In genomic region chr12:85687217-85687533, GRCm38 (mm10) we compare ENCODE assay signal across 8 mouse cellular contexts. TPM values are rescaled to one million over a fixed set of nuclear protein-coding genes. Genes with fewer than 3 reads are reported as not detected.
A peak's percentile ranks its signal among the peaks of the same experiment; 100 is the strongest.
DNase-seq lines count a peak whose midpoint lies in the region; ATAC-seq and TF ChIP-seq lines count a peak whose summit lies in the region.
"Had no signal": no experiment of that assay in that cellular context is flagged by ENCODE, and none has a peak within 500 bp of the region (broad histone marks: within the 10 kb centered on the region; RNA-seq: fewer than 3 reads in every experiment).

No protein-coding gene starts in this region.

- H3K27ac ChIP-seq in kidney, embryonic 15.5 days = no peak overlapping the region
- no peak overlapping the region for H3K27ac ChIP-seq in bone marrow macrophage, adult 2 months (ENCODE audit: insufficient read depth, low read depth, low read length)
- H3K27ac ChIP-seq in heart, postnatal 0 days (ENCODE audit: low read depth) = no peak overlapping the region
- no peak overlapping the region for H3K27ac ChIP-seq in liver, embryonic 15.5 days (replicated peaks)
- H3K27ac ChIP-seq: layer of hippocampus, adult 2 months had no signal

- peak overlapping the region; percentile 51 for H3K4me2 ChIP-seq in kidney, embryonic 15.5 days
- H3K4me2 ChIP-seq in heart, postnatal 0 days (ENCODE audit: low read depth, low read length) = peak overlapping the region; percentile 57
- H3K4me2 ChIP-seq in liver, embryonic 15.5 days = peak overlapping the region; percentile 57

- TF ChIP-seq CTCF in bone marrow macrophage, adult 2 months (IDR thresholded peaks at IDR 0.05; ENCODE audit: low read depth, low read length) = no peak
- no peak for TF ChIP-seq CTCF in heart, postnatal 0 days (IDR thresholded peaks at IDR 0.05; ENCODE audit: low read depth)

- H3K9ac ChIP-seq in kidney, embryonic 15.5 days = no peak overlapping the region
- no peak overlapping the region for H3K9ac ChIP-seq in heart, postnatal 0 days (replicated peaks; ENCODE audit: low read depth, low read length)
- H3K9ac ChIP-seq in liver, embryonic 15.5 days = no peak overlapping the region; the same call in 1 of the 2 replicates

- H3K27me3 ChIP-seq in kidney, embryonic 15.5 days = no peaks in the 10 kb centered on the region
- no peaks in the 10 kb centered on the region for H3K27me3 ChIP-seq in heart, postnatal 0 days (ENCODE audit: control insufficient read depth, insufficient read depth, low read length)
- no peaks in the 10 kb centered on the region for H3K27me3 ChIP-seq in liver, embryonic 15.5 days

- peaks cover 10% of the 10 kb centered on the region for H3K4me1 ChIP-seq in kidney, embryonic 15.5 days
- no peaks in the 10 kb centered on the region; the same call in 1 of the 2 replicates for H3K4me1 ChIP-seq in bone marrow macrophage, adult 2 months (ENCODE audit: control insufficient read depth, insufficient read depth, low read length)
- H3K4me1 ChIP-seq in heart, postnatal 0 days (ENCODE audit: control insufficient read depth, insufficient read depth) = peaks cover 6% of the 10 kb centered on the region; the same call in 1 of the 2 replicates
- no peaks in the 10 kb centered on the region for H3K4me1 ChIP-seq in liver, embryonic 15.5 days (replicated peaks)

- no peak for TF ChIP-seq POLR2A in bone marrow macrophage, adult 2 months (IDR thresholded peaks at IDR 0.05; ENCODE audit: borderline replicate concordance, low read depth, low read length)

- no peak for ATAC-seq in kidney, embryonic 15.5 days (replicated peaks; ENCODE audit: low FRiP score)
- ATAC-seq in heart, postnatal 0 days (ENCODE audit: insufficient read depth, low read depth) = no peak
- ATAC-seq in liver, embryonic 15.5 days (ENCODE audit: insufficient read depth) = no peak
- no peak for ATAC-seq in inflammation-experienced regulatory T-cells, adult 6 months

- no peaks in the 10 kb centered on the region for H3K9me3 ChIP-seq in kidney, embryonic 15.5 days (replicated peaks)
- no peaks in the 10 kb centered on the region for H3K9me3 ChIP-seq in heart, postnatal 0 days (replicated peaks; ENCODE audit: control insufficient read depth, low read length)
- H3K9me3 ChIP-seq in liver, embryonic 15.5 days (replicated peaks) = no peaks in the 10 kb centered on the region

- DNase-seq in kidney, adult 18-20 months = no peak
- DNase-seq in heart, postnatal 0 days (ENCODE audit: low spot score) = no peak
- no peak for DNase-seq in gastrocnemius, postnatal 25 days

- peak overlapping the region; percentile 26; the same call in 1 of the 2 replicates for H3K4me3 ChIP-seq in kidney, embryonic 15.5 days (replicated peaks)
- H3K4me3 ChIP-seq in bone marrow macrophage, adult 2 months (ENCODE audit: insufficient read depth, low read length) = peak overlapping the region; percentile 29
- peak overlapping the region; percentile 21 for H3K4me3 ChIP-seq in heart, postnatal 0 days (ENCODE audit: low read depth, low read length)
- H3K4me3 ChIP-seq in liver, embryonic 15.5 days (replicated peaks) = peak overlapping the region; percentile 42

- H3K36me3 ChIP-seq in kidney, embryonic 15.5 days = no peaks in the 10 kb centered on the region
- no peaks in the 10 kb centered on the region for H3K36me3 ChIP-seq in heart, postnatal 0 days (replicated peaks; ENCODE audit: control insufficient read depth, insufficient read depth, low read length)
- H3K36me3 ChIP-seq in liver, embryonic 15.5 days (replicated peaks) = no peaks in the 10 kb centered on the region

- 74% methylated on average over 7 of the region's 7 CpGs for WGBS in kidney, embryonic 15.5 days
- WGBS in heart, postnatal 0 days = 54% methylated on average over 7 of the region's 7 CpGs
- 33% methylated on average over 7 of the region's 7 CpGs for WGBS in liver, embryonic 15.5 days (ENCODE audit: insufficient replicate concordance)

- TF ChIP-seq EP300 in heart, postnatal 0 days (IDR thresholded peaks at IDR 0.05; ENCODE audit: low read depth) = no peak

RNA-seq across cellular contexts. Expression of gene Batf, which starts 0.7 kb away (rescaled TPM):
- 3.5 and 4.0 TPM in 2 replicates for polyA plus RNA-seq in kidney, embryonic 15.5 days (2015; fragmentation: Nextera tagmentation; extraction: Ambion mirVana)
- 10.9 and 11.9 TPM in 2 replicates for polyA plus RNA-seq in bone marrow macrophage, adult 2 months (2012; ENCODE audit: insufficient read depth, insufficient read length, missing spikeins)
- total RNA-seq in heart, postnatal 0 days (2014; rRNA removed; ENCODE audit: low replicate concordance) = 1.4 and 3.2 TPM in 2 replicates
- polyA plus RNA-seq in heart, postnatal 0 days (2015; fragmentation: Nextera tagmentation; extraction: Ambion mirVana) = 2.1 and 2.6 TPM in 2 replicates
- 4.4 and 4.6 TPM in 2 replicates for polyA plus RNA-seq in liver, embryonic 15.5 days (2015; fragmentation: Nextera tagmentation; extraction: Ambion mirVana)
- polyA plus RNA-seq in inflammation-experienced regulatory T-cells, adult 6 months (2017; shearing (Covaris generic)) = 100 to 1,000 TPM; 172 to 296 (median 268) TPM
- under 1 TPM in 1 of 2 experiments, not detected in 1; 0.29 TPM for total RNA-seq in gastrocnemius, postnatal 25 days (2021)

RNA-seq across cellular contexts. Expression of gene Flvcr2, which starts 59.2 kb away (rescaled TPM):
- polyA plus RNA-seq in kidney, embryonic 15.5 days (2015; fragmentation: Nextera tagmentation; extraction: Ambion mirVana) = 4.2 and 4.4 TPM in 2 replicates
- polyA plus RNA-seq in bone marrow macrophage, adult 2 months (2012; ENCODE audit: insufficient read depth, insufficient read length, missing spikeins) = not detected in 2 replicates
- total RNA-seq in heart, postnatal 0 days (2014; rRNA removed; ENCODE audit: low replicate concordance) = 16.2 and 28.2 TPM in 2 replicates
- polyA plus RNA-seq in heart, postnatal 0 days (2015; fragmentation: Nextera tagmentation; extraction: Ambion mirVana) = 7.3 and 9.7 TPM in 2 replicates
- 7.2 and 7.8 TPM in 2 replicates for polyA plus RNA-seq in liver, embryonic 15.5 days (2015; fragmentation: Nextera tagmentation; extraction: Ambion mirVana)
- polyA plus RNA-seq in inflammation-experienced regulatory T-cells, adult 6 months (2017; shearing (Covaris generic)) = under 1 TPM; 0.58 to 0.74 (median 0.60) TPM
- total RNA-seq in gastrocnemius, postnatal 25 days (2021) = under 1 TPM; 0.74 to 0.86 TPM

Comparison
In these comparisons a context has a peak if more than half of its experiments do, and no peak if none do; other contexts are left out.
1. RNA of gene Batf, which starts 0.7 kb away (polyA plus RNA-seq): 172 to 296 TPM in inflammation-experienced regulatory T-cells, adult 6 months; 10.9 to 11.9 TPM in bone marrow macrophage, adult 2 months, 4.4 to 4.6 TPM in liver, embryonic 15.5 days, 3.5 to 4.0 TPM in kidney, embryonic 15.5 days and 2.1 to 2.6 TPM in heart, postnatal 0 days; every median in the first group is over 10 times any median in the second.
2. Peak in every context shown above with its lines, with median percentiles within 50 percentile points of each other: H3K4me2 ChIP-seq and H3K4me3 ChIP-seq.